Mouse (Mus musculus) forebrain, embryonic 11.5 days (tissue): ENCODE results near the gene Fam168a. TPM values are rescaled to one million over a fixed set of nuclear protein-coding genes. Genes with fewer than 3 reads are reported as not detected.

Source experiments
- ATAC-seq: fragments of 200-750 bp; cut with Nextera tagmentation; replicated peaks from 2 replicates; pipeline ENCODE4 v1.8.0; 2017; ENCODE audit warnings: moderate TSS enrichment; ENCODE audit not compliant: low FRiP score
- DNase-seq: peaks from one replicate; pipeline ENCODE4 v3.0.0-alpha.2; 2017; ENCODE audit warnings: low spot score
- H3K27ac ChIP-seq: fragments of 300-500 bp; sonication (generic); 2 replicates; pipeline ENCODE4 v1.5.1; 2014; ENCODE audit warnings: low read depth, low read length
- H3K27me3 ChIP-seq: fragments of 300-500 bp; sonication (generic); 2 replicates; pipeline ENCODE4 v1.6.1; 2014; ENCODE audit warnings: mild to moderate bottlenecking, low read length, mixed read lengths; ENCODE audit not compliant: control insufficient read depth, insufficient read depth
- H3K36me3 ChIP-seq: fragments of 300-500 bp; sonication (generic); 2 replicates; pipeline ENCODE4 v1.6.1; 2014; ENCODE audit warnings: mild to moderate bottlenecking, low read length, moderate library complexity, mixed read lengths; ENCODE audit not compliant: control insufficient read depth, insufficient read depth
- H3K4me1 ChIP-seq: fragments of 300-500 bp; sonication (generic); replicated peaks from 2 replicates; pipeline ENCODE4 v1.6.1; 2014; ENCODE audit warnings: low read length, mixed read lengths; ENCODE audit not compliant: control insufficient read depth, insufficient read depth
- H3K4me2 ChIP-seq: fragments of 300-500 bp; sonication (generic); 2 replicates; pipeline ENCODE4 v1.6.1; 2014; ENCODE audit warnings: low read depth, mild to moderate bottlenecking, low read length, moderate library complexity, mixed read lengths; ENCODE audit not compliant: severe bottlenecking
- H3K4me3 ChIP-seq: fragments of 300-500 bp; sonication (generic); 2 replicates; pipeline ENCODE4 v1.5.1; 2014; ENCODE audit warnings: low read depth, low read length
- H3K9ac ChIP-seq: fragments of 300-500 bp; sonication (generic); 2 replicates; pipeline ENCODE4 v1.6.1; 2014; ENCODE audit warnings: low read length
- H3K9me3 ChIP-seq: fragments of 300-500 bp; sonication (generic); 2 replicates; pipeline ENCODE4 v1.6.1; 2016; ENCODE audit warnings: low read length, mixed read lengths; ENCODE audit not compliant: control insufficient read depth
- WGBS: fragments of 180-500 bp; shearing (Covaris S2); extraction: QIAGEN DNeasy Blood & Tissue Kit; methylation state at CpG from one replicate; pipeline ENCODE4 v1.1.7; 2014; 5-methylcytosine and 5-hydroxymethylcytosine counted together
- polyA plus RNA-seq: library from polyadenylated mRNA; unstranded; fragments of >200 nt; fragmentation: Nextera tagmentation; extraction: Ambion mirVana; gene quantifications from 2 replicates; pipeline ENCODE4 v1.2.1, GENCODE M21; 2014

Gene Fam168a
- polyA plus RNA-seq, 1 experiment from 2014 or later: 52.9 TPM

GRCm38 (mm10) chr7:100862353-100862752, 155.9 kb downstream of the Fam168a start:
- Histone ChIP-seq H3K4me3 (peak overlapping the region; percentile 56), H3K27me3 (no peaks in the 10 kb centered on the region), H3K4me2 (peak overlapping the region; percentile 98), H3K36me3 (no peaks in the 10 kb centered on the region), H3K4me1 (peaks cover 6% of the 10 kb centered on the region), H3K27ac (no peak overlapping the region), H3K9ac (peak overlapping the region; percentile 67), H3K9me3 (no peaks in the 10 kb centered on the region)
- DNase-seq (no peak), ATAC-seq (no peak)
- WGBS: 7% methylated on average over 4 of the region's 4 CpGs

GRCm38 (mm10) chr7:100862828-100863638, 156.6 kb downstream of the Fam168a start, which contains the start of gene Relt:
Gene Relt (minus strand): TSS chr7:100863446.
- ATAC-seq: peak; percentile 94

GRCm38 (mm10) chr7:100866675-100867074, 160.2 kb downstream of the Fam168a start:
- DNase-seq: peak; percentile 80
- H3K4me2 ChIP-seq: no peak overlapping the region
- H3K36me3 ChIP-seq: no peaks in the 10 kb centered on the region
- H3K27me3 ChIP-seq: no peaks in the 10 kb centered on the region
- H3K4me1 ChIP-seq: peaks cover 4% of the 10 kb centered on the region
- no peak for ATAC-seq
- no peaks in the 10 kb centered on the region for H3K9me3 ChIP-seq
- no peak overlapping the region for H3K27ac ChIP-seq
- 19% methylated on average over 3 of the region's 3 CpGs for WGBS
- H3K9ac ChIP-seq: no peak overlapping the region
- no peak overlapping the region for H3K4me3 ChIP-seq

More at GRCm38 (mm10) chr7:100862828-100863638, 156.6 kb downstream of the Fam168a start, which contains the start of gene Relt:
- no peaks in the 10 kb centered on the region for H3K27me3 ChIP-seq
- H3K4me3 ChIP-seq: peak within 1 kb of the TSS; percentile 56
- H3K27ac ChIP-seq: peak within 1 kb of the TSS; percentile 34; the same call in 1 of the 2 replicates
- peak; percentile 99 for DNase-seq
- H3K9ac ChIP-seq: peak within 1 kb of the TSS; percentile 67
- WGBS: under 1% methylated on average over 82 of the region's 91 CpGs
- peaks cover 6% of the 10 kb centered on the region for H3K4me1 ChIP-seq
- peak within 1 kb of the TSS; percentile 98 for H3K4me2 ChIP-seq
- H3K9me3 ChIP-seq: no peaks in the 10 kb centered on the region
- no peaks in the 10 kb centered on the region for H3K36me3 ChIP-seq

- DNase-seq (no peak), ATAC-seq (no peak)
- H3K4me1 ChIP-seq: no peaks in the 10 kb centered on the region; the same call in 1 of the 2 replicates
- H3K9me3 ChIP-seq: no peaks in the 10 kb centered on the region
- H3K9ac ChIP-seq: no peak overlapping the region
- H3K4me2 ChIP-seq: no peak overlapping the region
- no peak overlapping the region for H3K27ac ChIP-seq
- H3K27me3 ChIP-seq: no peaks in the 10 kb centered on the region
- H3K36me3 ChIP-seq: no peaks in the 10 kb centered on the region
- no peak overlapping the region for H3K4me3 ChIP-seq
- WGBS: 59% methylated on average over 2 of the region's 2 CpGs
Measured at GRCm38 (mm10) chr7:100867561-100867960, 161.1 kb downstream of the Fam168a start.

GRCm38 (mm10) chr7:100868551-100868950, 162.1 kb downstream of the Fam168a start:
- Histone ChIP-seq H3K4me2 (no peak overlapping the region), H3K27me3 (no peaks in the 10 kb centered on the region), H3K36me3 (no peaks in the 10 kb centered on the region; the same call in 1 of the 2 replicates), H3K27ac (no peak overlapping the region), H3K4me1 (no peaks in the 10 kb centered on the region), H3K9me3 (no peaks in the 10 kb centered on the region), H3K4me3 (no peak overlapping the region), H3K9ac (no peak overlapping the region)
- no peak for DNase-seq
- WGBS: 66% methylated on average over 4 of the region's 4 CpGs
- no peak for ATAC-seq

GRCm38 (mm10) chr7:100869877-100870629, 163.6 kb downstream of the Fam168a start:
- no peaks in the 10 kb centered on the region for H3K4me1 ChIP-seq
- no peak overlapping the region for H3K27ac ChIP-seq
- no peak overlapping the region for H3K9ac ChIP-seq
- H3K36me3 ChIP-seq: no peaks in the 10 kb centered on the region; the same call in 1 of the 2 replicates
- no peaks in the 10 kb centered on the region for H3K27me3 ChIP-seq
- H3K9me3 ChIP-seq: no peaks in the 10 kb centered on the region
- no peak overlapping the region for H3K4me3 ChIP-seq
- DNase-seq (no peak), ATAC-seq (no peak)
- WGBS: 90% methylated on average over 8 of the region's 8 CpGs
- H3K4me2 ChIP-seq: no peak overlapping the region

- Histone ChIP-seq H3K9me3 (no peaks in the 10 kb centered on the region), H3K4me2 (no peak overlapping the region), H3K27ac (no peak overlapping the region), H3K4me3 (no peak overlapping the region), H3K9ac (no peak overlapping the region), H3K36me3 (no peaks in the 10 kb centered on the region; the same call in 1 of the 2 replicates), H3K4me1 (no peaks in the 10 kb centered on the region), H3K27me3 (no peaks in the 10 kb centered on the region)
- ATAC-seq: no peak
- 86% methylated on average over 4 of the region's 4 CpGs for WGBS
- DNase-seq: no peak
Measured at GRCm38 (mm10) chr7:100871355-100871754, 164.9 kb downstream of the Fam168a start.

GRCm38 (mm10) chr7:100871892-100872291, 165.5 kb downstream of the Fam168a start:
- no peak overlapping the region for H3K9ac ChIP-seq
- no peak overlapping the region for H3K4me2 ChIP-seq
- 94% methylated on average over 5 of the region's 5 CpGs for WGBS
- no peak for ATAC-seq
- H3K4me1 ChIP-seq: no peaks in the 10 kb centered on the region
- no peak for DNase-seq
- H3K27ac ChIP-seq: no peak overlapping the region
- peaks cover 2% of the 10 kb centered on the region for H3K36me3 ChIP-seq
- H3K9me3 ChIP-seq: no peaks in the 10 kb centered on the region
- no peaks in the 10 kb centered on the region for H3K27me3 ChIP-seq
- H3K4me3 ChIP-seq: no peak overlapping the region
